ENCODE assay signal across 20 mouse cellular contexts in the genomic region with DNA sequence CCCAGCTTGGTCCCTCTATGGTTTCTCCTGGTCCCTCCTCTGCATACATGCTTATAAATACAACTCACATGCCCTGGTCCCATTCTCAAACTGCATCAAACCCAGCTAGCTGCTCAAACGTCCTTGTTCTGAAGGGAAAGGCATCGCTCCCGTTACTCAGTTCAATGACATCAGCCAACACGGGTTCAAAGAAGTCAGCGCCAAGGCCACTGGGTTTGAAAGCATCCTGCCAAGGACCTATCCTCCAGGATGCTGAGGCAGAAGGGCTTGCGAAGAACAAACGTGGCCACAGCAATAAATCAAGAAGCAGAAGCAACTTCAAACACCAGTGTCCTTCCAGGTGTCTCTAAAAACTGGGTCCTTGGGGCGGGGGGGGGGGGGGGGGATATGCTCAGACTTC.
DNase-seq lines count a peak whose midpoint lies in the region; ATAC-seq and TF ChIP-seq lines count a peak whose summit lies in the region.
"Had no signal": no experiment of that assay in that cellular context is flagged by ENCODE, and none has a peak within 500 bp of the region (broad histone marks: within the 10 kb centered on the region; RNA-seq: fewer than 3 reads in every experiment).

No protein-coding gene starts in this region.

- H3K27me3 ChIP-seq in kidney, embryonic 14.5 days (ENCODE audit: control insufficient read depth, insufficient read depth, low read length), result no peaks in the 10 kb centered on the region
- no peaks in the 10 kb centered on the region for H3K27me3 ChIP-seq in thymus, adult 2 months (ENCODE audit: control insufficient read depth, insufficient read depth, low read length)
- H3K27me3 ChIP-seq: embryonic facial prominence, embryonic 12.5 days; hindbrain, embryonic 13.5 days had no signal

- H3K4me2 ChIP-seq in kidney, embryonic 14.5 days (replicated peaks; ENCODE audit: low read depth, low read length), result no peak overlapping the region
- H3K4me2 ChIP-seq: embryonic facial prominence, embryonic 12.5 days; hindbrain, embryonic 13.5 days had no signal

- 71% methylated on average over 8 of the region's 8 CpGs for WGBS in kidney, embryonic 14.5 days
- 60% methylated on average over 8 of the region's 8 CpGs for WGBS in thymus, adult 2 months

- DNase-seq in kidney, postnatal 14 days, result peak; percentile 38
- DNase-seq in thymus, postnatal 25 days, result peak; percentile 20
- DNase-seq in thymus, adult 2 months, result no peak
- peak; percentile 93 for DNase-seq in adrenal gland, adult 8-10 months
- peak; percentile 69 for DNase-seq in adrenal gland, postnatal 25 days
- DNase-seq in retina, postnatal 1 day, result no peak
- no peak for DNase-seq in heart, adult 11 months
- DNase-seq: cerebellum, adult 11-12 months; cerebellum, adult 9-10 months; cerebellum, postnatal 25 days; gastrocnemius, postnatal 25 days; heart, adult 18-20 months; heart, postnatal 10 days; heart, postnatal 4 days had no signal

- TF ChIP-seq CTCF in thymus, adult 2 months (IDR thresholded peaks at IDR 0.05; ENCODE audit: borderline replicate concordance, control insufficient read depth, extremely low read depth, insufficient read depth, low read length, poor library complexity), result no peak

- H3K27ac ChIP-seq in kidney, embryonic 14.5 days (ENCODE audit: low read depth, low read length), result no peak overlapping the region
- H3K27ac ChIP-seq in thymus, adult 2 months (ENCODE audit: control insufficient read depth, insufficient read depth, low read length), result no peak overlapping the region
- H3K27ac ChIP-seq: heart, embryonic 10.5 days; hindbrain, embryonic 13.5 days; hindbrain, postnatal 0 days had no signal

- H3K4me1 ChIP-seq in kidney, embryonic 14.5 days (ENCODE audit: control insufficient read depth, insufficient read depth, low read length), result peaks cover 16% of the 10 kb centered on the region
- peaks cover 10% of the 10 kb centered on the region for H3K4me1 ChIP-seq in thymus, adult 2 months (replicated peaks; ENCODE audit: control insufficient read depth, insufficient read depth, low read length)

- no peak overlapping the region for H3K9ac ChIP-seq in kidney, embryonic 14.5 days (ENCODE audit: low read depth, low read length)
- H3K9ac ChIP-seq: embryonic facial prominence, embryonic 12.5 days; hindbrain, embryonic 13.5 days had no signal

- H3K9me3 ChIP-seq in kidney, embryonic 14.5 days (ENCODE audit: control insufficient read depth, low read length), result peaks cover 8% of the 10 kb centered on the region; the same call in 1 of the 2 replicates

- no peak overlapping the region for H3K4me3 ChIP-seq in kidney, embryonic 14.5 days (ENCODE audit: low read length)
- no peak overlapping the region for H3K4me3 ChIP-seq in thymus, adult 2 months (ENCODE audit: control insufficient read depth, insufficient read depth, low read length)
- H3K4me3 ChIP-seq: embryonic facial prominence, embryonic 12.5 days; heart, embryonic 10.5 days; hindbrain, embryonic 13.5 days had no signal

- no peaks in the 10 kb centered on the region for H3K36me3 ChIP-seq in kidney, embryonic 14.5 days (ENCODE audit: control insufficient read depth, insufficient read depth, low read length)
- H3K36me3 ChIP-seq in thymus, adult 2 months (ENCODE audit: control insufficient read depth, insufficient read depth, low read length), result no peaks in the 10 kb centered on the region
- H3K36me3 ChIP-seq: embryonic facial prominence, embryonic 12.5 days; hindbrain, embryonic 13.5 days had no signal

- ATAC-seq in kidney, embryonic 14.5 days (ENCODE audit: low FRiP score, low TSS enrichment), result no peak
- ATAC-seq: forebrain, embryonic 16.5 days; hindbrain, postnatal 0 days had no signal

- TF ChIP-seq POLR2A in thymus, adult 2 months (IDR thresholded peaks at IDR 0.05; ENCODE audit: control insufficient read depth, extremely low read depth, insufficient read depth, low read length, poor library complexity), result no peak

Comparison
In these comparisons a context has a peak if more than half of its experiments do, and no peak if none do; other contexts are left out.
1. DNase-seq: peak in kidney, postnatal 14 days (single experiment), thymus, postnatal 25 days (single experiment), adrenal gland, adult 8-10 months (single experiment) and adrenal gland, postnatal 25 days (single experiment); none in thymus, adult 2 months (single experiment), retina, postnatal 1 day (single experiment) and heart, adult 11 months (single experiment).